Mouse (Mus musculus) liver, embryonic 11.5 days (tissue): ENCODE data around the gene Myo9b. TPM values are rescaled to one million over a fixed set of nuclear protein-coding genes. Genes with fewer than 3 reads are reported as not detected.
A peak's percentile ranks its signal among the peaks of the same experiment; 100 is the strongest.

ENCODE experiments used
- ATAC-seq: fragments of 200-750 bp; cut with Nextera tagmentation; replicated peaks from 2 replicates; pipeline ENCODE4 v1.8.0; 2017; ENCODE audit warnings: moderate number of reproducible peaks, mild to moderate bottlenecking, moderate TSS enrichment, moderate library complexity; ENCODE audit not compliant: low FRiP score
- DNase-seq: peaks from one replicate; pipeline ENCODE4 v3.0.0-alpha.2; 2017; ENCODE audit warnings: low spot score
- H3K27ac ChIP-seq: fragments of 300-500 bp; sonication (generic); 2 replicates; pipeline ENCODE4 v1.5.1; 2014; ENCODE audit warnings: mild to moderate bottlenecking, low read depth, low read length, control low read depth
- H3K27me3 ChIP-seq: fragments of 300-500 bp; sonication (generic); replicated peaks from 2 replicates; pipeline ENCODE4 v1.6.1; 2014; ENCODE audit warnings: low read length, mixed read lengths; ENCODE audit not compliant: control insufficient read depth, insufficient read depth
- H3K36me3 ChIP-seq: fragments of 300-500 bp; sonication (generic); 2 replicates; pipeline ENCODE4 v1.6.1; 2014; ENCODE audit warnings: mild to moderate bottlenecking, low read length, moderate library complexity, mixed read lengths; ENCODE audit not compliant: control insufficient read depth, insufficient read depth
- H3K4me1 ChIP-seq: fragments of 300-500 bp; sonication (generic); replicated peaks from 2 replicates; pipeline ENCODE4 v1.6.1; 2014; ENCODE audit warnings: low read length, mixed read lengths; ENCODE audit not compliant: control insufficient read depth, insufficient read depth
- H3K4me2 ChIP-seq: fragments of 300-500 bp; sonication (generic); 2 replicates; pipeline ENCODE4 v1.6.1; 2014; ENCODE audit warnings: mild to moderate bottlenecking, control low read depth, moderate library complexity
- H3K4me3 ChIP-seq: fragments of 300-500 bp; sonication (generic); 2 replicates; pipeline ENCODE4 v1.5.1; 2014; ENCODE audit warnings: low read depth, low read length, control low read depth
- H3K9ac ChIP-seq: fragments of 300-500 bp; sonication (generic); 2 replicates; pipeline ENCODE4 v1.6.1; 2014; ENCODE audit warnings: low read depth, low read length, control low read depth
- H3K9me3 ChIP-seq: fragments of 300-500 bp; sonication (generic); 2 replicates; pipeline ENCODE4 v1.6.1; 2016; ENCODE audit warnings: low read length, inconsistent platforms, mixed read lengths; ENCODE audit not compliant: control insufficient read depth
- WGBS: fragments of 180-500 bp; shearing (Covaris S2); extraction: QIAGEN DNeasy Blood & Tissue Kit; methylation state at CpG from one replicate; pipeline ENCODE4 v1.1.7; 2014; 5-methylcytosine and 5-hydroxymethylcytosine counted together
- polyA plus RNA-seq: library from polyadenylated mRNA; unstranded; fragments of >200 nt; fragmentation: Nextera tagmentation; extraction: Ambion mirVana; gene quantifications from 2 replicates; pipeline ENCODE4 v1.2.1, GENCODE M21; 2014

Gene Myo9b
- polyA plus RNA-seq, 1 experiment from 2014 or later: 19.0 TPM

DNA sequence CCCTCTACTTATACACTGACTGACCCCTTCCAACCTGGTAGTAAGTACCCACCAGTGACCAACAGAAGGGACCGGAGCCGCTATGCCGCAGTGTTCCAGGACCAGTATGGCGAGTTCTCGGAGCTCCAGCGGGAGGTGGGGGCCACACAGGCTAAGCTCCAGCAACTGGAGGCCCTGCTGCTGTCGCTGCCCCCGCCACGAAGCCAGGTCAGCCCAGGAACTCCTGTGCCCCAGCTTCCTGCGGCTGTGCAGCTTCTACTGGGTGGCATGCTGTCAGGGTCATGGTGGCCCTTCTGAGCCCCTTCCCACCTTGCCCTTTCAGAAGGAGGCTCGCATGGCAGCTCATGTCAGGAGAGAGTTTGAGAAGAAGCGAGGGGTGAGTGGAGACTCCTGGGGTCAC, 99.9 kb downstream of the Myo9b start:
- Histone ChIP-seq H3K9me3 (no peaks in the 10 kb centered on the region), H3K4me2 (peak overlapping the region; percentile 80; the same call in 1 of the 2 replicates), H3K4me3 (no peak overlapping the region), H3K27ac (no peak overlapping the region), H3K4me1 (peaks cover 34% of the 10 kb centered on the region), H3K27me3 (peaks cover 2% of the 10 kb centered on the region; the same call in 1 of the 2 replicates), H3K36me3 (peaks cover 11% of the 10 kb centered on the region), H3K9ac (no peak overlapping the region)
- no peak for DNase-seq
- 80% methylated on average over 12 of the region's 12 CpGs for WGBS
- no peak for ATAC-seq

DNA sequence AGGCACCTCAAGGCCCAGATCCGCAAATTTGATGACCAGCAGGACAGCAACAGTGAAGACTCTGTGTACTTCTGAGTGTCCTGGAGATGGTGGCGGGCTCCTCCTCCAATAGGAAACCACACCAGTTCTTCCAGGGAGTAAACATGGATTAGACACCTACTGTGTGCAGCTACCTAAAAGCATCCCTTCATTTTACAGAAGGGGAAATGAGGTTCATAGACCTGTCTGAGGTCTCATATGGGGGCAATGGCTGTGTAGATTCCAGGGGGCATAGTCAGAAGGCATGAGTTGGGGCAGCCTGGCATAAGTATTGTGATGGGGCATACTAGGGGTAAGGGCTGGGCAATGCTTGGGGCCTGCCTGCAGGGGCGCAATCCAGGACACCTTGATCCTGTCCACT, 100.5 kb downstream of the Myo9b start:
- Histone ChIP-seq H3K27me3 (peaks cover 4% of the 10 kb centered on the region; the same call in 1 of the 2 replicates), H3K27ac (no peak overlapping the region), H3K9me3 (no peaks in the 10 kb centered on the region), H3K4me2 (no peak overlapping the region), H3K36me3 (peaks cover 16% of the 10 kb centered on the region), H3K4me1 (peaks cover 29% of the 10 kb centered on the region), H3K9ac (no peak overlapping the region), H3K4me3 (no peak overlapping the region)
- DNase-seq: no peak
- ATAC-seq: no peak
- WGBS: 93% methylated on average over 3 of the region's 3 CpGs

DNA sequence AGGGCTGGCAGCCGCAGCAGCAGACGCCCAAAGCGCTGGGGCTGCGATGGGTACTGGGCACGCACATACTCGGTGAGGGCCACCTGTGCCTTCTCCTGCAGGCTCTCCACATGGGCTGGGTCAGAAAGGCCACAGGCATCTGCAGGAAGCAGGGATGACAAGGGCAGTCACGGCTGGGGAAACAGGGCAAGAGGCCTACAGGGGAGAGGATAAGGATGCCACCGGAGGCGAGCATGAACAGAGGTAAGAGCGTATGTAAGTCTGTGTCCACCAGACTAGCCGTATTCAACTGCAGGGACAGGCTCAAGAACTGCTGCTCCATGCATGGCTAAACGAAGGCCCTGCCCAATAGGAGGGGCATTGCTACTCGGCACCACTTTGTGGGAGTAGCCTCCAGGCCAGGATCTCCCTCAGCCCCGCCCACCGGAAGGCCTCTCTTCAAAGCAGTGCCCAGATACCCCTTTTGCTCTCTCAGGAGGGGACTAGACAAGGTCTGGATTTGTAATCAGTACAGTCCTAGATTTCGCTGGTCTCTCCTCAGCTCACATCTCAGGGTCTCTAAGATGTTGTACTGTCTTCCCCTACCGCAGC, 102.2 kb downstream of the Myo9b start:
- Histone ChIP-seq H3K27ac (no peak overlapping the region), H3K9ac (no peak overlapping the region), H3K9me3 (no peaks in the 10 kb centered on the region), H3K4me3 (no peak overlapping the region), H3K4me1 (peaks cover 36% of the 10 kb centered on the region), H3K36me3 (peaks cover 16% of the 10 kb centered on the region), H3K27me3 (peaks cover 18% of the 10 kb centered on the region), H3K4me2 (no peak overlapping the region)
- ATAC-seq (no peak), DNase-seq (no peak)
- 71% methylated on average over 17 of the region's 17 CpGs for WGBS

DNA sequence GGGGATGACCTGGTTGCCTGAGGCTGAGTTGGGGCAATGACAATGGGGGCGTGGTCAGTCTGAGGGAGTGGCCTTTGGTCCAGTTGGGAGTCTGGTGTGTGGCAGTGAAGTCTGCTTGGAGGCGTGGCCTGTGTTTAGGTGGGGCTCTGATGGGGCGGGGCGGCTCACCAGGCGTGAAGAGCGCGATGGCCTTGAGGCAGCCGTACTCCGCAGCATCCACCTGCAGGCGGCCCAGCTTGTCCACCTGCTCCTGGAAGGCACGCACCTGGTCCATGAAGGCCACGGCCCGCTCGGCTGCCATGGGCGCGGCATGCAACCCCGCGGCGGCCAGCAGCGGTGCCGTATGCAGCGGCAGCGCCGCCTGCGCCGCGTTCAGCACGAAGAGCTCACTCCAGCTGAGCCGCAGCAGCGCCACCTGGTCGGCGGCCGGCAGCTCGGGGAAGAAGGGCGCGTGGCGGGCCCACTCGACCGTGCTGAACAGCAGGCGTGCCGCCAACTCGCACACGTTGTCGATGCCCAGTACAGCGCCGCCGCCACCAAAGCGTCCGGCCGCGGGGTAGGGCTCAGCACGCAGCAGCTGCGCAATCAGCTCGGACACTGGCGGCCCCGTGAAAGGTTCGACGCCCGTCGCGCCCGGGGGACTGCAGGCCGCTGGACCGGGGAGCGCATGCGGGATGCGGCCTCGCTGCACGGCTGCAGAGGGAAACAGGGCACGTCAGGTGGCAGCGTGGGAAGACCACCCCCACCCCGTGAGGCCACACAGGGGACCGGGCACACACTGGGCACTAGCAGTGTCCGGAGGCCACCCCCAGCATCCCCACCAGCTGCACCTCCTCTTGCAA, 103.3 kb downstream of the Myo9b start:
- ATAC-seq (peak; percentile 40; the same call in 1 of the 2 replicates), DNase-seq (peak; percentile 79)
- Histone ChIP-seq H3K36me3 (peaks cover 15% of the 10 kb centered on the region), H3K4me3 (peak overlapping the region; percentile 41), H3K4me2 (peak overlapping the region; percentile 82), H3K9ac (peak overlapping the region; percentile 46), H3K4me1 (peaks cover 41% of the 10 kb centered on the region), H3K27me3 (peaks cover 29% of the 10 kb centered on the region), H3K27ac (no peak overlapping the region; the same call in 1 of the 2 replicates), H3K9me3 (no peaks in the 10 kb centered on the region)
- 7% methylated on average over 74 of the region's 74 CpGs for WGBS

DNA sequence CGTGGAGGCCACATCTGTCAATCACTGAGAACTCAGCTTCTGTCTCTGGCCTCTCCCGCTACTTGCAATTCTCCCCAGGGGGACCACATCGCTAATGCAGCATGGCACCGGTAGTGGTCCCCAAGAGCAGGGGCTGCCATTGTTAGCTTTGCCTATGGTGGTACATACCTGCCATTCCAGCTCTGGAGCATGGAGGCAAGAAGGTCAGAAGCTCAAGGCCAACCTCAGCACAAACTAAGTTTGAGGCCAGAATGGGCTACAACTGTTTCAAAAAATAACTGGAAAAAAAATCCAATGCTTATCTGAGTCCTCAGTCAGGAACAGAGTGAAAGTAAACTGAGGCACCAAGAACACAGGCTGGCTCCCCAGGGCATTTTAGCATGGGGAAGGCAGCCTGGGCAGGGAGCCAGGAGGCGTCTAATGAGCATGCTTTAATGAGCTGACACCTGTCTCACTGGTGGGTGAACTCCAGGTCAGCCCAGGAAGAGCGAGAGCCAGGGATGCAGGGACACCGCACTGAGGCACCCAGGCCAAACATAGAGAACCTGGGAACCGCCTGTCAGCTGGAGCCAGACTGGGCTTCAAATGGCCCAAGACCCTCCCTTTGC, 104.0 kb downstream of the Myo9b start:
- H3K4me1 ChIP-seq: peaks cover 45% of the 10 kb centered on the region
- no peaks in the 10 kb centered on the region for H3K9me3 ChIP-seq
- ATAC-seq (no peak), DNase-seq (no peak)
- peaks cover 15% of the 10 kb centered on the region for H3K36me3 ChIP-seq
- no peak overlapping the region for H3K27ac ChIP-seq
- 60% methylated on average over 8 of the region's 8 CpGs for WGBS
- H3K4me2 ChIP-seq: peak overlapping the region; percentile 82
- peaks cover 36% of the 10 kb centered on the region for H3K27me3 ChIP-seq
- peak overlapping the region; percentile 46; the same call in 1 of the 2 replicates for H3K9ac ChIP-seq
- peak overlapping the region; percentile 41 for H3K4me3 ChIP-seq

DNA sequence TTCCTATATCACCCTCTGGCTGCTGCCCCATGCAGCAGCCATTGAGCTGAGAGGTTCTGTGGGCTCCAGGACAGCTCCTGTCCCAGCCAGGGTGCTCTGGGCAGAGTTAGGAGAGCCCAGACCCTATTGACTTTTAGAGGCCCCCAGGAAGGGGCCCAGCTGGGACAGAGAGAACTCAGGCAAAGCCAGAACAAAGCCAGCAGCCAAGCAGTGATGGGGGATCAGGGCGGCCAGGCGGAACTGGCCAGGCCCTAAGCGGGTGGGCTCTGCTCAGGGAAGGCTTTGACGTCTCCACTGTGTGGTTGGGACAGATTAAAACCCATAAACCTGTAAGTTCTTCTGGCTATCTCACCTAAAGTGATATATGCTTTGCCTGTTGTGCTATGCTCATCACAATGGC, 106.5 kb downstream of the Myo9b start:
- Histone ChIP-seq H3K27me3 (peaks cover 36% of the 10 kb centered on the region), H3K4me1 (peaks cover 51% of the 10 kb centered on the region), H3K36me3 (peaks cover 11% of the 10 kb centered on the region), H3K9me3 (no peaks in the 10 kb centered on the region), H3K9ac (0 out of 2 replicates have a peak overlapping the region, but pooled peaks have one; percentile 26), H3K4me3 (peak overlapping the region; percentile 81), H3K27ac (no peak overlapping the region), H3K4me2 (peak overlapping the region; percentile 97)
- DNase-seq (no peak), ATAC-seq (no peak)
- 76% methylated on average over 4 of the region's 4 CpGs for WGBS

DNA sequence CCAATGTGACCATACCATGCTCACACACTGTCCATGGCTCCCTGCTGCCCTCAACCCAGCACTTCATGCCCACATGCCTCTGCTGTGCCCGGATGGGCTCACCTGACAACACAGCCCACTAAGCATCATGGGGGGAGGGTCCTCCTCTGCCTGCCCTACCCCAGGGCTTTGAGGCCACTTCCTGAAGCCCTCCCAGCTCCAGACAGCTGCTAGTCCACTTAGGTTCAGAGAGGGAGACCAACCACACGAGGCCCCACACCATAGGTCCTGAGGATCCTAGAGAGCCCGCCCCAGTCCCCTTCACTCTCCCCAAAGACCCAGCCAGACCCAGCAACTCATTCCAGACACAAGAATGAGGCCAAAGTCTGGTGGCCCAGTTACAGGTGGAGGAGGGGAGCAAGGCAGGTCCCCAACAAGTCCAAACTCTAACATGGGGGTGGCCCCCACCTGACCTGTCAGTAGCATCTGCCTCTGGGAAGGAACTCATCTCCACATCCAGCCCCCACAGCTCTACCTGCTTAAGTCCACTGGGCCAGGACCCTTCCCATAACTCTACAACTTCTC, 107.1 kb downstream of the Myo9b start:
- peak overlapping the region; percentile 81 for H3K4me3 ChIP-seq
- 62% methylated on average over 3 of the region's 3 CpGs for WGBS
- peaks cover 7% of the 10 kb centered on the region for H3K36me3 ChIP-seq
- H3K27me3 ChIP-seq: peaks cover 36% of the 10 kb centered on the region
- no peak overlapping the region for H3K27ac ChIP-seq
- H3K4me1 ChIP-seq: peaks cover 51% of the 10 kb centered on the region
- H3K4me2 ChIP-seq: peak overlapping the region; percentile 97
- no peaks in the 10 kb centered on the region for H3K9me3 ChIP-seq
- no peak for DNase-seq
- peak overlapping the region; percentile 79 for H3K9ac ChIP-seq
- ATAC-seq: no peak
